Mouse (Mus musculus) ES-E14 (cell line): ENCODE results near the gene Dhx16.
"Not testable (repeated sequence)": the region's sequence is repeated elsewhere in the genome, so short reads cannot be mapped to it uniquely, and the experiment has no call there.

Source experiments
- CHD2 ChIP-seq: IDR thresholded peaks from 2 replicates; pipeline ENCODE4 v1.6.1; 2014; ENCODE audit warnings: mild to moderate bottlenecking, low read depth, low read length, inconsistent platforms
- HCFC1 ChIP-seq: IDR thresholded peaks from 2 replicates; pipeline ENCODE4 v1.6.1; 2012; ENCODE audit warnings: low read length, inconsistent platforms, borderline replicate concordance; ENCODE audit not compliant: insufficient read depth
- MAFK ChIP-seq: IDR thresholded peaks from 2 replicates; pipeline ENCODE4 v1.6.1; 2014; ENCODE audit warnings: mild to moderate bottlenecking, low read depth, low read length, inconsistent platforms; ENCODE audit not compliant: insufficient read depth
- ZC3H11A ChIP-seq: IDR thresholded peaks from 2 replicates; pipeline ENCODE4 v1.6.1; 2012; ENCODE audit warnings: low read depth, mild to moderate bottlenecking, inconsistent platforms, low read length, borderline replicate concordance

- not testable (repeated sequence) for TF ChIP-seq ZC3H11A, MAFK, HCFC1, CHD2
Observed at GRCm38 (mm10) chr17:35935763-35936162, 56.1 kb downstream of the Dhx16 start.
